Mouse (Mus musculus): Measurements from ENCODE around the gene Endod1. TPM values are rescaled to one million over a fixed set of nuclear protein-coding genes. Genes with fewer than 3 reads are reported as not detected.

Gene Endod1
- polyA plus RNA-seq, 1 experiment from 2014 or later = 4.8 TPM

GRCm38 (mm10) chr9:14391286-14391685 is 10.0 kb upstream of the Endod1 start:
- H3K36me3 ChIP-seq = no peaks in the 10 kb centered on the region
- DNase-seq (ENCODE audit: low spot score) = no peak
- no peaks in the 10 kb centered on the region for H3K9me3 ChIP-seq (replicated peaks)
- no peak overlapping the region for H3K4me3 ChIP-seq
- WGBS = 93% methylated on average over 9 of the region's 9 CpGs
- no peaks in the 10 kb centered on the region for H3K27me3 ChIP-seq (ENCODE audit: low read depth, poor library complexity, severe bottlenecking)
- H3K27ac ChIP-seq = no peak overlapping the region
- H3K4me1 ChIP-seq = no peaks in the 10 kb centered on the region

- H3K36me3 ChIP-seq = no peaks in the 10 kb centered on the region
- no peaks in the 10 kb centered on the region for H3K27me3 ChIP-seq (ENCODE audit: low read depth, poor library complexity, severe bottlenecking)
- 95% methylated on average over 1 of the region's 1 CpGs for WGBS
- H3K4me3 ChIP-seq = no peak overlapping the region
- no peak for DNase-seq (ENCODE audit: low spot score)
- H3K4me1 ChIP-seq = no peaks in the 10 kb centered on the region
- H3K9me3 ChIP-seq (replicated peaks) = no peaks in the 10 kb centered on the region
- H3K27ac ChIP-seq = no peak overlapping the region
These were observed 9.0 kb upstream of the Endod1 start for GRCm38 (mm10) chr9:14390278-14390677.

GRCm38 (mm10) chr9:14389050-14389621 is 7.8 kb upstream of the Endod1 start:
- WGBS = 89% methylated on average over 4 of the region's 4 CpGs
- Histone ChIP-seq H3K9me3 (replicated peaks) (no peaks in the 10 kb centered on the region), H3K4me1 (no peaks in the 10 kb centered on the region), H3K4me3 (no peak overlapping the region), H3K27me3 (ENCODE audit: low read depth, poor library complexity, severe bottlenecking) (no peaks in the 10 kb centered on the region), H3K36me3 (no peaks in the 10 kb centered on the region), H3K27ac (no peak overlapping the region)
- no peak for DNase-seq (ENCODE audit: low spot score)

GRCm38 (mm10) chr9:14388001-14388400 is 6.7 kb upstream of the Endod1 start:
- no peak for DNase-seq (ENCODE audit: low spot score)
- no peak overlapping the region for H3K4me3 ChIP-seq
- H3K27ac ChIP-seq = no peak overlapping the region
- no peaks in the 10 kb centered on the region; the same call in 1 of the 2 replicates for H3K27me3 ChIP-seq (ENCODE audit: low read depth, poor library complexity, severe bottlenecking)
- no peaks in the 10 kb centered on the region for H3K9me3 ChIP-seq (replicated peaks)
- H3K36me3 ChIP-seq = no peaks in the 10 kb centered on the region
- H3K4me1 ChIP-seq = no peaks in the 10 kb centered on the region
- WGBS = 89% methylated on average over 1 of the region's 1 CpGs

GRCm38 (mm10) chr9:14386831-14387230 is 5.5 kb upstream of the Endod1 start:
- WGBS = 65% methylated on average over 9 of the region's 9 CpGs
- Histone ChIP-seq H3K4me1 (peaks cover 1% of the 10 kb centered on the region), H3K9me3 (replicated peaks) (no peaks in the 10 kb centered on the region), H3K27me3 (ENCODE audit: low read depth, poor library complexity, severe bottlenecking) (peaks cover 6% of the 10 kb centered on the region; the same call in 1 of the 2 replicates), H3K36me3 (no peaks in the 10 kb centered on the region), H3K4me3 (no peak overlapping the region), H3K27ac (no peak overlapping the region)
- DNase-seq (ENCODE audit: low spot score) = no peak

GRCm38 (mm10) chr9:14385665-14386064 is 4.4 kb upstream of the Endod1 start:
- Histone ChIP-seq H3K4me3 (no peak overlapping the region), H3K36me3 (no peaks in the 10 kb centered on the region), H3K9me3 (replicated peaks) (no peaks in the 10 kb centered on the region), H3K27ac (no peak overlapping the region), H3K4me1 (peaks cover 10% of the 10 kb centered on the region), H3K27me3 (ENCODE audit: low read depth, poor library complexity, severe bottlenecking) (peaks cover 9% of the 10 kb centered on the region; the same call in 1 of the 2 replicates)
- 86% methylated on average over 8 of the region's 8 CpGs for WGBS
- no peak for DNase-seq (ENCODE audit: low spot score)

- Histone ChIP-seq H3K9me3 (replicated peaks) (no peaks in the 10 kb centered on the region), H3K4me3 (no peak overlapping the region), H3K36me3 (no peaks in the 10 kb centered on the region), H3K27me3 (ENCODE audit: low read depth, poor library complexity, severe bottlenecking) (peaks cover 28% of the 10 kb centered on the region), H3K4me1 (peaks cover 21% of the 10 kb centered on the region), H3K27ac (no peak overlapping the region)
- no peak for DNase-seq (ENCODE audit: low spot score)
- 75% methylated on average over 4 of the region's 4 CpGs for WGBS
These were observed 2.0 kb upstream of the Endod1 start for GRCm38 (mm10) chr9:14383186-14383920.

GRCm38 (mm10) chr9:14382256-14382791 is 1.0 kb upstream of the Endod1 start:
- peaks cover 21% of the 10 kb centered on the region for H3K4me1 ChIP-seq
- 73% methylated on average over 5 of the region's 5 CpGs for WGBS

GRCm38 (mm10) chr9:14380386-14381285 is 671 bp downstream of the Endod1 start:
- peaks cover 31% of the 10 kb centered on the region for H3K27me3 ChIP-seq (ENCODE audit: low read depth, poor library complexity, severe bottlenecking)
- peak overlapping the region; percentile 82 for H3K27ac ChIP-seq
- WGBS = under 1% methylated on average over 75 of the region's 76 CpGs
- peak overlapping the region; percentile 76 for H3K4me3 ChIP-seq
- peak; percentile 82 for DNase-seq (ENCODE audit: low spot score)
- no peaks in the 10 kb centered on the region for H3K36me3 ChIP-seq
- peaks cover 21% of the 10 kb centered on the region for H3K4me1 ChIP-seq
- no peaks in the 10 kb centered on the region for H3K9me3 ChIP-seq (replicated peaks)

More at GRCm38 (mm10) chr9:14382256-14382791, 1.0 kb upstream of the Endod1 start:
- no peak for DNase-seq (ENCODE audit: low spot score)
- H3K4me3 ChIP-seq = no peak overlapping the region
- H3K27me3 ChIP-seq (ENCODE audit: low read depth, poor library complexity, severe bottlenecking) = peaks cover 31% of the 10 kb centered on the region
- H3K27ac ChIP-seq = no peak overlapping the region
- H3K36me3 ChIP-seq = no peaks in the 10 kb centered on the region
- H3K9me3 ChIP-seq (replicated peaks) = no peaks in the 10 kb centered on the region

GRCm38 (mm10) chr9:14379769-14380385 is 1.4 kb downstream of the Endod1 start:
- peaks cover 31% of the 10 kb centered on the region for H3K27me3 ChIP-seq (ENCODE audit: low read depth, poor library complexity, severe bottlenecking)
- H3K4me1 ChIP-seq = peaks cover 21% of the 10 kb centered on the region
- peak overlapping the region; percentile 76 for H3K4me3 ChIP-seq
- no peaks in the 10 kb centered on the region for H3K9me3 ChIP-seq (replicated peaks)
- no peak for DNase-seq (ENCODE audit: low spot score)
- no peaks in the 10 kb centered on the region for H3K36me3 ChIP-seq
- 23% methylated on average over 8 of the region's 8 CpGs for WGBS
- H3K27ac ChIP-seq = peak overlapping the region; percentile 82

GRCm38 (mm10) chr9:14378151-14378550 is 3.2 kb downstream of the Endod1 start:
- 96% methylated on average over 2 of the region's 2 CpGs for WGBS
- no peaks in the 10 kb centered on the region for H3K36me3 ChIP-seq
- H3K4me1 ChIP-seq = peaks cover 21% of the 10 kb centered on the region
- no peak overlapping the region for H3K27ac ChIP-seq
- H3K4me3 ChIP-seq = no peak overlapping the region
- no peak for DNase-seq (ENCODE audit: low spot score)
- H3K27me3 ChIP-seq (ENCODE audit: low read depth, poor library complexity, severe bottlenecking) = peaks cover 31% of the 10 kb centered on the region
- H3K9me3 ChIP-seq (replicated peaks) = no peaks in the 10 kb centered on the region

GRCm38 (mm10) chr9:14376149-14376548 is 5.2 kb downstream of the Endod1 start:
- no peaks in the 10 kb centered on the region for H3K9me3 ChIP-seq (replicated peaks)
- H3K4me1 ChIP-seq = peaks cover 15% of the 10 kb centered on the region
- H3K27ac ChIP-seq = no peak overlapping the region
- H3K36me3 ChIP-seq = no peaks in the 10 kb centered on the region
- WGBS = 93% methylated on average over 4 of the region's 4 CpGs
- DNase-seq (ENCODE audit: low spot score) = no peak
- H3K27me3 ChIP-seq (ENCODE audit: low read depth, poor library complexity, severe bottlenecking) = peaks cover 23% of the 10 kb centered on the region
- no peak overlapping the region for H3K4me3 ChIP-seq

Measured in limb, embryonic 10.5 days (tissue).